Mouse (Mus musculus) heart, adult 18-20 months (tissue): ENCODE results near the gene Asrgl1. TPM values are rescaled to one million over a fixed set of nuclear protein-coding genes. Genes with fewer than 3 reads are reported as not detected.

Source experiments
- DNase-seq, 2 experiments: peaks; one replicate each; pipeline ENCODE4 v3.0.0; 2021 to 2022; ENCODE audit warnings: mixed read lengths in 1 of 2
- total RNA-seq, 2 experiments: library from RNA; stranded (reverse); gene quantifications; 2 replicates each; pipeline ENCODE4 v1.2.3; 2021

The Asrgl1 gene
- total RNA-seq, 2 experiments from 2014 or later, result 33.8 to 36.0 TPM

DNA sequence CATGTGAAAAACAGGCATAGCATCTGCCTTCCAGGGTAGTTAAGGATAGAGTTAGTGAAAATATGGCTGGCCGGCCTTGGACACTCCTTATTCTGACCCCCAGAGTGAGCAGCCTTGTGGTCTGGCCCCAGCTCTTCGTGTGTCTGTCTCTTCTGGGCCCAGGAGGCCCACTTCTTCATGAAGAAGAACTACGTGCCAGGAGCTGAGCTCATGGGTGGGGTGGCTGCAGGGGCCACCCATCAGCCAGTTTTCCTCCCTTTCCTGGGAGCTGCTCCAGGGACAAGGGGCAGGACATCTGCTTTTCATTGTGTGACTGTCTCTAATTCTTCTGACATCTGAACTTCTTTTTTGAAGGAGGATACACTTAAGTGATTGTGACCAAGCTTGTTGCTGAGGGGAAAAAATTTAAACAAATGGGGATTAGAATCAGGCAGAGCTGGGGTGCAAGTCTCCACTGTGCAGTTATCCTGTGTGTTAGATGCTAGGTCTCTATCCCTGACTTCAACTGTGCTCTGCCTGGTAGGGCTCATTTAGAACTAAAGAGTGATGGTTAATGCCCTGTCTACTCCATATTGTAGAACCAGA is 30.2 kb downstream of the Asrgl1 start:
- peak; percentile 56 to 72 for DNase-seq

- DNase-seq, result no peak
Measured at GRCm38 (mm10) chr19:9103986-9104385, 31.4 kb downstream of the Asrgl1 start.

- no peak for DNase-seq
Measured at GRCm38 (mm10) chr19:9101062-9101457, 34.4 kb downstream of the Asrgl1 start.

GRCm38 (mm10) chr19:9100297-9101061 is 35.0 kb downstream of the Asrgl1 start:
- DNase-seq, result no peak

DNA sequence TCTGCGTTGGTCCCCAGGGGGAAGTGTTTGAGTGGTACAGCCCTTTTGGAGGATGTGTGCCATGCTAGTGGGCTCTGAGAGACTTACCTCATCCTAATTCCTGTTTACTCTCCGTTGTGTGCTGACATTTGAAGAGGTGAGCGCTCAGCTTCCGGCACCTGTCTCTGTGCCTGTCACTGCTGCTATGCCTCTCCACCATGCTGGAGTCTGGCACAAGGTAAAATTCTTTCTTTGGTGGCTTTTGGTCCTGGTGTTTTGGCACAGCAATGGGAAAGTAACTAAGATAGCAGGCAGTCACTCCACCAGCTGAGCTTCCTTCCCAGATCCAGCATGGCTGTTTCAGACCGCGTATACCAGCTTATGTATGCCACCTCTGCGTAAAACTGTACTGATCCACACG is 35.7 kb downstream of the Asrgl1 start:
- DNase-seq, result no peak

DNA sequence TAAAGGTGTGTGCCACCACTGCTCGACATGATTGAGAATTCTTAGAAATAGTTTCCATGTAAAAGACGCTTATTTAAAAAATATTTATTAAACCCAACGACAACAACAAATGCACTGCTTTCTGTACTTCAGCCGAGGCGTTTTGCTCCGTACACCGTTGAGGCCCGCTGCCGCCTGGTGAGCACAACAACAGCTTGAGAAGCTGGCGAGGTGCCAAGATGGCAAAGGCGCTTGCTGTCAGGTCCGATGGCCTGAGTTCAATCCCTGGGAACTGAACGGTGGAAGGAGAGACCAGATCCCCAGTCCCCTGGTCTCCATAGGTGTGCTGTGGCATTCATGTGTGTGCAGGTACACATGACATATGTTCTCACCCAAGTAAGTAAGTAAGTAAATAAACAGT is 38.0 kb downstream of the Asrgl1 start:
- DNase-seq, result no peak

- DNase-seq, result no peak
Measured at GRCm38 (mm10) chr19:9095111-9095510, 40.3 kb downstream of the Asrgl1 start.

DNA sequence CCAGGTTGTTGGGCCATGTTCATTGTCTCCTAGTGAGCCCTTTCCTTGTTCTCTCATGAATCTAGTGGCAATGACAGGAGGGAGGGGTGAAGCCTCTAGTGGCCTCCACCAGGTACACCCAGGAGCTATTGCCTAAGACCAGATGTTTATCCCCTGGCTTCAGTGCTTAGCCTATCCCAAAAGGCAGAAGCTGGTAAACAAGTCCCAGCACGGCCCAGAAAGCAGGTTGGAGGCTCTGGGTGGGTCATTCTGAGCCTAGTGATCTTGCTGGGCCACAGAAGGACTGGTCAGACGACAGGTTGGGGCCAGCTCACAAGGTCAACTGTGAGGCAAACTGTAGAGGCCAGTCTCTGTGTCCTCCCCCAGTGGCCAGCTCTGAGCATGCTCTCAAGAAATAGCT is 44.7 kb downstream of the Asrgl1 start:
- DNase-seq, result no peak

DNA sequence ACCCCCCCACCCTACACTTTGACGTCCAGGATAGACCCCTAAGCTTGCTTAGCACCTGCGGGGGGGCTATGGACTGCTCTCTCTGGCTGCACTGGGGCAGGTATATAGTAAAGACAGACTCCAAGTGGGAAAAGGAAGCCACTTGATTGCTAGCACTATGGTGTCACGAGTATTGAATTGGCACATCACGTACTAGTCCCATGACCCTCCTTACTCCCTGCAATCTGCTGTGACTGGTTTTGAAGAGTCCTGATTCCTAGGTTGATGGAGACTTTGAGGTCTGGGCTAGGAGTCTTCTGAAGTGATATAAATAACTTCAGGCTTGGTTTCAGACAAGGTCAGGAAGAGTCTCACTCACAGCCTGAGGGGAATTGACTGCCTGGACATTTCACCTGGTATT is 45.2 kb downstream of the Asrgl1 start:
- DNase-seq, result no peak

DNA sequence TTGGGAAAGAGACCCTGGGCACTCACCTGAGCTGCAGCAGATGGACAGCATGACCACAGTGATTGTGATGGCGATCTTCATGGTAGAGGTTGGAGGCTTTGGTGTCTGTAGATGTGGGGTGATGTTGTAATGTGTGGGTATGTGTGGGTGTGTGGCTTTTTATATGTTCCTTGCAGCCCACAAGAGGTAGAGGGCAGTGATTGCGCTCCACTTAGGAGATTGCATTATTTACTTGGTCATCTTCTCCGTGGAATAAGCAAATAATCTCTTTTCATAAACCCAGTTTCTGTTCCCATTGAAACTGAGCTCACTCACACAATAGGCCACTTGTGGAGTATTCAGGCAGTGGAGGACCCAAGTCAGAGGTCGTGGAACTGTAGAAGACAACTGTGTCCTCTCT is 47.6 kb downstream of the Asrgl1 start, which contains the start of gene Scgb1a1:
TSS of gene Scgb1a1 (minus strand) at position 138 of the 400 bp plus-strand sequence.
- DNase-seq, result no peak

DNA sequence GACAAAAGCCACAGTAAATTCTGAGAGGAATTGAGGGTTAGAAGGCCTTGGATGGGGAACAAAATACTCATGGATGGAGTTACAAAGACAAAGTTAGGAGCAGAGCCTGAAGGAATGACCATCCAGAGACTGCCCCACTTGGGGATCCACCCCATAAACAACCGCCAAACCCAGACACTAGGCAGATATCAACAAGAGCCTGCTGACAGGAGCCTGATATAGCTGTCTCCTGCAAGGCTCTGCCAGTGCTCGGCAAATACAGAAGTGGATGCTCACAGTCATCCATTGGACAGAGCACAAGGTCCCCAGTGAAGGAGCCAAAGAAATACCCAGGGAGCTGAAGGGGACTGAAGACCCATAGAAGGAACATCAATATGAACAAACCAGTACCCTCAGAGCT is 51.5 kb downstream of the Asrgl1 start:
- peak in 1 of 2 experiments; percentile 47 for DNase-seq

DNA sequence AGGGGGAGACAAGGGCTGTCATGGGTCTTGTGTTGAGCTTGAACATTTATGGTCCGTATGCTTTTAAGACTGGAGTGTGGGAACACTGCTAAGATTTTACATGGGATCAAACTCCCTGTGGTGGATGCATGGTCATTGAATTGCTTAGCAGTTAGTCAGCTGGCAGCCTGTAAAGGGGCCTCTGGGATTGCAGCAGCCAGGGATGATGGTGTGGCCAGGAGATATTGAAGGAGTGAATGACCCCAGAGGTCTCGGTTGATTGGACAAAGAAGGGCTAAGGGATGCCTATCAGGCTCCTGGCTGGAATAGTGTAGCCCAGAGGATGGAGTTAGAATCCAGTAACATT is 52.5 kb downstream of the Asrgl1 start:
- DNase-seq, result no peak

DNA sequence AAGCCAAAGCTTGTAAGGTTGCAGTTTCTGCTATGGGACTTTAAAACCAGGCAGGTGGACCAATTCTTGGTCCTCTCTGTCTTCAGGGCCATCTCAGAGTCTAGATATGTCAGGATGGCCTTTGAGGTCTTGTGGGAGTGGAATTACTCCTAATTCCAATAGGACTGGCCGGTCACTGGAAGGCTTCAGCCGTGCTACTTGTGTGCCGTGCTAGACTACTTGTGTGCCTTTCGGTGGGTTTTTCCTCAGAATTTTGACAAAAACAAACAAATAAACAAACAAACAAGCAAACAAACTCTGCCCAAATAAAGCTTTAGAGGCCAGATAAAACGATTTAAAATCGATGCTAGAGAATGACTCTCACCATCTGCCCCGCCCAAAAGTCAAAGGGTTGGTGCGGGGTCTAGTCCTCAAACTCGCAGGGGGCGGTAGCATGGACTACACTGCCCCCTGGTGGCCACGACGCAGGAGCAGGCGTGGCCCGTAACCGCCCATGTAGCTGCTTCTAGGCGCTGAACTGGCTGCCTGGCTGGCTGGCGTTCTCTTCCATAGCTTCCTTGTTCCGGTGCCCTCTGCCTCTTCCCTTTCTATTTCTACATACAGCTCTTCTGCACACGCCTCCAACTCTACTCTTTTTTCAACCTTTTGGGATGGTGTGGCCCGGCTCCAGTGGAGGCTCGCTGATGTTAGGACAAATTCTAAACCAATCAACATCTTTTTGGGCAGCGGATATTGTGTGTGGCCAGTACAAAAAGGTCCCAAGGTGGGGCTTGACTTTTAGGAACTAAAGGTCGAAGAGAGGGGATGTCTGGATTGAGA is 53.0 kb downstream of the Asrgl1 start:
- peak; percentile 89 to 90 for DNase-seq

DNA sequence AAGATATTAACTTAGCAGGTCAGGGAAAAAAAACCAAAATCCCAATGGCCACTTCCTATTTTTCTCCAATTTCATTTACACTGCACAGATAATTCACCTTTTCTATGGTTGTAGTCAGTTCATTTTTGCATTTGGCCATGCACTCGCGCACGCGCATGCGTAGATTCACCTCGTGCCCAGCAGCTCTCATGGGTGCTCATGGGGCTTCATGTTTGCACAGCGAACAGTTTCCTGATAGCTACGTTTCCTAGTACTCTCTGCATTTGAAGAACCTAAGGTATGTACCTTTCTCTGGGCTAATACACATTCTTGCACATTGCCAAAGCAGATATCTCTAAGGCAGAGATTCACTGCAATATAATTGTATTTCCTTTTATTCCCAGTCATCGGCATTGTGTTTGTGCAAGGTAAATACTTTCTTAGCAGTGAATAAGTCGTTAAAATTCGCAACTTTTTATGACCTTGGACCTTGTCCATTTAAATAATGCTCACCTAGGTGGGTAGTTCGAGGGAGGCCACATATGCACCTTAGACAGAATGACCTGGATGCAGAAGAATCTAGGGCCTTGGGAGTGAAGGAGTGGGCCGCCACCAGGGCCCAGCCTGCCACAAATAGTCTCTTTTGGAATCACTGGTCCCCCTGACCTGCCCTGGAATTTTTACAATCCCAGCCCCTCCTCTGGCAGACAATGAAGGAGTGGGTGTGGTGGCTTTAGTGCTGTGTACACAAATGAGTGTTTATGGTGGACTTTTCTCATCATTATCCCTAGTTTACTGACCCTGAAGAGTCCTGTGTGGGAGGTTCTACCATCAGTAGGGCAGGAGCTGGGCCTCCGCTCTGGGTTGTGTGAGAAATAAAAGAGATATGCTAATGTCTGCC is 53.9 kb downstream of the Asrgl1 start:
- DNase-seq, result no peak

DNA sequence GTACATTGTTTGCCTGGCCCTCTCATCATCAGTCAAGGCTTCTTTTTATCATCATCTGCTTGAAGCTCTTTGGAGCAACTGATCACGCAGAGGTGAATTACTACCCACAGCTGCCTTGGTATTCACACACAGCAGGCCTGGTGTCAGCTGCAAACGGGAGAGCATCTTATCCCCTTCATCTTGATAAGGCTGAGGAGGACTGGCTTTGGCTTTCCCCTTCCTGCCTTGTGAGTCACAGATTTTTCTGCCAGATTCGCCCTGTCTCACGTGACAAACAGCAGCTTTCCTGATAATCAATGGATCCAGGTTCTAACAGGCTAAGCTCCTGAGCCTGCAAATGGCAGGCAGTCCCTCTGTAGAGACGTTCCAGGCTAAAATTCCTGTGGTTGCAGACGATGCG is 55.5 kb downstream of the Asrgl1 start:
- no peak for DNase-seq

DNA sequence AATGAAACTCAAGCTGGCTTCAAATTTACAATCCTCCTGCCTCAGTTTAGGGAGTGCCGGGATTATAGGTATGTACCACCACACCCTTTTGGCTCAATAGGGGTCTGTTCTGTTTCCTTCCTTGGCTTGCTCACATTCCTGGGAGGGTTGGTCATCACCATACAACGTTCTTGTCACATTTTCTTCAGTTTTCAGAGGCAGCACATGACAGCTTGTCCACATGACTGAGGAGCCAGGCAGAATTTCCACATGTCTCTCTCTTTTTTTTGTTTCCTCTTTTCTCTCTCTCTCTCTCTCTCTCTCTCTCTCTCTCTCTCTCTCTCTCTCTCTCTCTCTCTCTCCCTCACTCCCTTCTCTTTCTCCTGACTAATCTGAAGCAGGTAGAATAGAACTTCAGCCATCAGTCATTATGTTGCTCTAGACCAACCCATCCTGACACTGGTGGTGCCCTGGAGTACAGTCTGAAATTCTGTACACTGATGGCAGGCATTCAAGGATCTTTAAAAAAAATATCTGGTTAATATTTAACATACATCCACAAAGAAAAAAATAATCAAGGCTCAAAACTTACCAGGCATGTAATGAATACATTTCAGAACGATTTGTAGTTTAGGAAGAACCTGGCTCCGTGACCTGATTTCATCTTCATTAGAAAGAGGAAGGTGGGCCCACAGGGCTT is 58.3 kb downstream of the Asrgl1 start:
- no peak for DNase-seq

DNA sequence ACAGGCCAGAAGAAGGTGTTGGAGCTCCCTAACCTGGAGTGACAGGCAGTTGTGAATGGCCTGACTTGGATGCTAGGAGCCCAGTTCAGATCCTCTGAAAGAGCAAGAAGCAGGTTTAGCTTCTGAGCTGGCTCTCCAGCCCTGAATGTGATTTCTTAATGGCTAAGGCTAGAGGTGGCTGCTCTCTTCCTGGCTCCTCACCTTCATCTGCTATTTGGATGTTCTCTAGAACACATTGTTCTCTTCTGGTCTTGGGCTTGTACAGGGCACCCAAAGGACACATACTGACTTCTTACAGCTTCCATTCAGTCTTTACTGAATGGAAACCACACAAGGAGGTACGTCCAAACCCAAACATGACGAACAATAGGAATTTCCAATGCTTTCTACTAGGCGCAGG is 59.4 kb downstream of the Asrgl1 start:
- no peak for DNase-seq

DNA sequence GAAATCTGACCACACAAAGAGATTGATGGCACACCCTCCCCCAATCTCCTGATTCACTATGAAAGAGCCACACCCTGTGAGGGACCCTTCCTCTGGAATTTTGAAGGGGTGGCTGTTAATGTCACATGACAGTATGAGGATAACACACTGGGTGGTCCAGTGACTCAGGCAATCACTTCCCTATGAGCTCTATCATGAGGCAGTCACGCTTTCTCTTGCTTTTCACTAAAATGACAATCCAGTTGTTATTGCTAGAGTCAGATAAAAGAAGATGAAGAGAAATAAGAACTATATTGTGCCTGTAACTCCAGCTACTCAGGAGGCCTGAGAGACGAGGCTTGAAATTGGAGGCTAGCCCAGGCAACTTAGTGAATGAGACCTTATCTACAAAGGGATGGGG is 59.9 kb downstream of the Asrgl1 start:
- DNase-seq, result no peak

- DNase-seq, result no peak
Measured at GRCm38 (mm10) chr19:9074424-9074823, 61.0 kb downstream of the Asrgl1 start.

DNA sequence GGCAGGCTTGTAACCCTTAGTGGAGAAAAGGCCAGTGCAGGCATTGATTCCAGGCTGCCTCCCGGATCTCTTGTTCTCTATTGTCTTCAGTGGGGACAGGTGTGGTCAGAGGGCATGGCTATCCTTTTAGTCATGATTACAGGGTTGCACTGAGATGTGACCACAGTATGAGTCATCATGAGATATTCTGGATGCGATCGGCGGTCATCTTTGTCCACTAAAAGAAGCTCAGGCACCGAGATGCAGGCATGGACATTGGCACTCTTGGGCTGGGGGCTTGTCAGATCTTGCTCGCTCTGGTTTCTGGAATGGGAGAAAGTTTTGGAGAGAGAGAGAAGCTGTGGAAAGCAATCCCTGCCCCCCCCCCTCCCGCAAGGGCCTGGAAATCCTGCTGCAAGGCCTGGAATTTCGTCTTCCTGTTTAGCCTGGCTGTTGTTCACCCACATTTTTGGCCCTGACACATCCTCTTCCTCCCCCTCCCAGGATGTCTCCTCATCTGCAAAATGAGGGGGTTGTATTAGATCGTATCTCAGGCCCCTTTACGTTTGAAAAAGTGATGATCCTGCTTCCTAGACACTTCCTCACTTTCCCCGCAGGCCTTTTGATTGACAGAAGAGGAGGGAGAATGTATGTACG is 61.5 kb downstream of the Asrgl1 start:
- peak; percentile 67 to 79 for DNase-seq

- DNase-seq, result no peak
Measured at GRCm38 (mm10) chr19:9072157-9072530, 63.3 kb downstream of the Asrgl1 start.
